Mouse (Mus musculus) central nervous system, embryonic 11.5 days (tissue): ENCODE data around the gene BC005624. TPM values are rescaled to one million over a fixed set of nuclear protein-coding genes. Genes with fewer than 3 reads are reported as not detected.

Source experiments
- polyA plus RNA-seq: library from polyadenylated mRNA; depleted of rRNA; stranded (reverse); fragments of >200 nt; gene quantifications from 2 replicates; pipeline ENCODE4 v1.2.3, GENCODE M21; 2012; rRNA removed

Gene BC005624
- 73.3 and 125 TPM in 2 replicates for polyA plus RNA-seq

DNA sequence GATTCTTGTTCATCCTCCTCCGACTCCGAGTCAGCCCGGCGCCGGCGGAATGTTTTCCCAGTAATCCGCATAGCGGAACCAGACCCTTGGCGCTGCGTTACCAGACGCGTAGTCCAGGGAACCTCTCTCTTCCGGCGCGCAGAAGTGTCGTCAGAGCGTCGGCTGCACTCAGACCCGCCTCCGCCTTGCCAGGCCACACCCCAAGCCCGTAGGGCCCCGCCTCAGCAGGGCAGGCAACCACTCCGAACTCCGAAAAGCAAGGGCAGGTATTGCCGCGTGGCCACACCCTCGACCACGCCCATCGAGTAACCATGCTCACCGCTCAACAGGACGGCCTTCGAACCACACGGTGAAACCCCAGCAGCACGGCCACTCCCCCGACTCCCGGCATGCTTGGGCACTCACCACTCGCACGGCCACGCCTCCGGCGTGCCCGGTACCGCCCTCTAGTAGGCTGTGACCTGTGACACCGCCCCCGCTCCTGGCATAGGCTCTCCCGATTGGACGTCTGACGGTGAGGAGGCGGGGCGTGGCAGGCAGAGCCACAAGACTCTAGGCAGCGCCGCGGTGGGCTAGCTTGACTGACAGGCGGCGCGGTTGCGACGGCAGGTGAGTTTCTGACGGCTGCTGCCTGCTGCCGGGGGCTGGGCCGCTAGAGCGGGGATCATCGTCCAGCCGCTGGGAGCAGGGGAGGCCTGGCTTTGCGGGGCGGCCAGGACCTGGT, at the start of gene BC005624, which contains the start of gene Usp20:
TSS of gene BC005624 (minus strand) at position 412 of the 724 bp plus-strand sequence.
TSS of gene Usp20 (plus strand) at position 490 of the 724 bp plus-strand sequence.

DNA sequence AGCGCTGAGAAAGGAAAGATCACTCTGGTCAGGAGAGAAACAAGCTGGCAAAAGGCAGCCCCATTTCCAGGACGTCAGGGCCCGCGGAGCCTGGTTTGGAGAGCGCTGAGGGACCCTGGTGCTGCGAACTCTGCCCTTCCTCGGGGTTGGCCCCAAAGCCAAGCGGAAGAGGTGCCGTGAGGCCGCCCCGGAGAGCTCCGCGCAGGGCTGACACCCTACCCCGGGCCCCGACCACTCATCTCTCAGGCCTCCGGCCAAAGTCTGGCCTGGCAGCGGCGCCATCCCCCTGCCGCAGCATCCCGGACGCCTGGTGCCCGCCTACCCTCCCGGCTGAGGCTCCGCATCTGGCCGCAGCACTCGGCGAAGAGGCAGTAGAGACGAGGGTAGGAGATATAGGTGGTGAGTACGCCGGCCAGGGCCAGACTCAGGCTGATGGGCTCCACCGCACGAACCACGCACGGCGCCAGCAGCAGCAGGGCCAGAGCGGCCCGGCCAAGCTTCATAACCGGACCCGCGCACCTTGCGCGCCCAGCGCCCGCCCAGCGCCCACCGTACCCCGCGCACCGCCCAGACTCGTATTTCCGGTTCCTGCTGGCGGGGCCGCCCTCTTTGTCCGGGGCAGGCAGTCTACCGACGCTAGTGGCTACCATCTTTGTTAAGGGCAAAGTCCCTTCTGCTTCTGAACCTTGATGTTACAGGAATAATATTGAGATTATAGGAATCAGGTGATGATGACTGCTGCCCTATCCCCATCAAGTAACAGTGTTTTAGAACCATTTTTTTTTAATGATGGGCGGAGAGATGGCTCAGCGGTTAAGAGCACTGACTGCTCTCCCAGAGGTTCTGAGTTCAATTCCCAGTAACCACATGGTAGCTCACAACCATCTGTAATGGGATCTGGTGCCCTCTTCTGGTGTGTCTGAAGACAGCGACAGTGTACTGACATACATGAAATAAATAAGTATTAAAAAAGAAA, 14.4 kb downstream of the BC005624 start, which contains the start of gene Tor1a:
TSS of gene Tor1a (minus strand) at position 582 of the 976 bp plus-strand sequence.

DNA sequence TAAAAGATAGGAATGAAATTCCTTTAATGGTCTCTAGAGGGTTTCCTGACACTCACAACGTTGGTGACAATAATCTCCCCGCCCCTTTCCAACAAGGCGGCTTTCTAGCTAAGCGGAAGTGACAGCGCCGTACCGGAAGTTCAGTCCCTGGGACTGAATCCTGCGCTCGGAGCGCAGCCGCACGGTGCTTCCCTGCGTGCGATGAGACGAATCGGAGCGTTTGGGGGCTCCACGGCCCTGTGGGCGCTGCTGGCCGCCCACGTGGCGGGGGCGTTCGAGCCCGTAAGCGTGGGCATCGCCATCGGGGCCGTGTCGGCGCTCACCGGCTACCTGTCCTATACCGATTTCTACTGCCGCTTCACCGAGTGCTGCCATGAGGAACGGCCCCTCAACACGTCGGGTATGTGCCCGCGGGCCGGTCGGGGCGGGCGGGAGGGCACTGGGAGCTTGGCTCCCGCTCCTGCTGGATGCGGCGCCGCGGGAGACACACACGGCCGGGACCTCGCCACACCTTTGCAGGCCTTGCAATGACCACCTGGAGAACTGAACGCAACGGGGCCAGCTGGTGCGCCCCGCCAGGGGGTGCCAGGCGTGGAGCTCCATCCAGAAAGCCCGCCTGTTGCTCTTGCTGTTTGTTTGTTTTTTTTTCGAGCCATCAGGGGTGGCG, 29.0 kb downstream of the BC005624 start, which contains the start of gene Tor1b:
TSS of gene Tor1b (plus strand) at position 136 of the 667 bp plus-strand sequence.

DNA sequence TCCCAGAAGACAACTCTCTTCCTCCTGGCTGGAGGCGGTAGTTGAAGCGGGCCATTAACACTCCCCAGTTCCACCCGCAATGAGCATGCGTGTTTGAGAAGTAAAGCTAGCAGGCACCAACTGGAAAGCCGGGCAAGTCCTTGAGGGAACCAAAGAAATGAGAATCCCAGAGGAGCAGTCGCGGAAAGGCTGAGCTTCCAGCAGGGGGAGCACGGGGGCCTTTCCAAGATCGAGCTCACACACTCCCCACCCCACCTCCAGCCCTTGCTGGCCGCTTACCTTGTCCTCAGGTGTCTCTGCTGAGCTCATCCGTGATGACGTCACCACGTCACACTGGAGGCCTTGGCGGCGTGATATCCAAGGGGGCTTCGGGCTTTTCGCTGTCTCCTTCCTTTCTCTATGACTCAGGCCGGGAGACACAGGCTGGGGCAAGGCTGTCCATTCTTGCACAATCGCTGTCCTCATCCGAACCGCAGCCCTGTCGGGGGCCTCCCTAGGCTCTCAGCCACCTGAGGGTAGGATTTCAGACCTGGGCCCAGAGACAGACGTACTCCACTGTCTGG, 52.4 kb downstream of the BC005624 start, which contains the start of gene Ptges:
TSS of gene Ptges (minus strand) at position 381 of the 563 bp plus-strand sequence.

Other genes starting within 250 kb of the BC005624 start
- 3.3 and 3.7 TPM in 2 replicates for gene 1700001O22Rik, start 178.5 kb downstream of the BC005624 start, polyA plus RNA-seq
- gene Ntmt1, start 174.4 kb downstream of the BC005624 start, polyA plus RNA-seq = 52.6 and 60.2 TPM in 2 replicates
- gene Asb6, start 151.9 kb downstream of the BC005624 start, polyA plus RNA-seq = 38.9 and 40.2 TPM in 2 replicates
- 59.2 and 76.8 TPM in 2 replicates for gene Prrx2, start 147.2 kb downstream of the BC005624 start, polyA plus RNA-seq
- 3.4 and 6.1 TPM in 2 replicates for gene Ptges, start 52.3 kb downstream of the BC005624 start, polyA plus RNA-seq
- gene Tor1b, start 29.2 kb downstream of the BC005624 start, polyA plus RNA-seq = 36.5 and 41.0 TPM in 2 replicates
- gene Tor1a, start 14.3 kb downstream of the BC005624 start, polyA plus RNA-seq = 54.3 and 61.0 TPM in 2 replicates
- 16.5 and 21.8 TPM in 2 replicates for gene Usp20, start 78 bp upstream of the BC005624 start, polyA plus RNA-seq
- 28.0 and 28.3 TPM in 2 replicates for gene Fnbp1, start 159.8 kb upstream of the BC005624 start, polyA plus RNA-seq
- 20.6 and 26.9 TPM in 2 replicates for gene Gpr107, start 170.1 kb upstream of the BC005624 start, polyA plus RNA-seq